Mouse (Mus musculus): ENCODE measurements around the gene Olfr463.

GRCm38 (mm10) chr11:87933731-87934130, 36.5 kb upstream of the Olfr463 start:
- no peak for TF ChIP-seq CTCF (IDR thresholded peaks at IDR 0.05; ENCODE audit: low read depth)
- no peak for TF ChIP-seq EP300 (IDR thresholded peaks at IDR 0.05; ENCODE audit: low read depth)

Measured in heart, postnatal 0 days (tissue).